Mouse (Mus musculus) midbrain, embryonic 12.5 days (tissue): Measurements from ENCODE around the gene Sh3rf1. TPM values are rescaled to one million over a fixed set of nuclear protein-coding genes. Genes with fewer than 3 reads are reported as not detected.

ENCODE experiments used
- ATAC-seq: fragments of 200-750 bp; cut with Nextera tagmentation; 2 replicates; pipeline ENCODE4 v1.8.0; 2017; ENCODE audit warnings: low read depth, moderate TSS enrichment, moderate library complexity; ENCODE audit not compliant: low FRiP score
- H3K27ac ChIP-seq: fragments of 300-500 bp; sonication (generic); replicated peaks from 2 replicates; pipeline ENCODE4 v1.5.1; 2016; ENCODE audit warnings: mild to moderate bottlenecking
- H3K27me3 ChIP-seq: fragments of 300-500 bp; sonication (generic); 2 replicates; pipeline ENCODE4 v1.6.1; 2016; ENCODE audit warnings: mild to moderate bottlenecking
- H3K36me3 ChIP-seq: fragments of 300-500 bp; sonication (generic); 2 replicates; pipeline ENCODE4 v1.6.1; 2016
- H3K4me1 ChIP-seq: fragments of 300-500 bp; sonication (generic); 2 replicates; pipeline ENCODE4 v1.6.1; 2016
- H3K4me2 ChIP-seq: fragments of 300-500 bp; sonication (generic); replicated peaks from 2 replicates; pipeline ENCODE4 v1.6.1; 2016; ENCODE audit warnings: mild to moderate bottlenecking, moderate library complexity
- H3K4me3 ChIP-seq: fragments of 300-500 bp; sonication (generic); 2 replicates; pipeline ENCODE4 v1.5.1; 2016; ENCODE audit warnings: mild to moderate bottlenecking
- H3K9ac ChIP-seq: fragments of 300-500 bp; sonication (generic); replicated peaks from 2 replicates; pipeline ENCODE4 v1.6.1; 2016; ENCODE audit warnings: mild to moderate bottlenecking, moderate library complexity
- H3K9me3 ChIP-seq: fragments of 300-500 bp; sonication (generic); 2 replicates; pipeline ENCODE4 v1.6.1; 2016; ENCODE audit warnings: mild to moderate bottlenecking
- WGBS: fragments of 180-500 bp; shearing (Covaris S2); methylation state at CpG from one replicate; pipeline ENCODE4 v1.1.7; 2016; 5-methylcytosine and 5-hydroxymethylcytosine counted together
- polyA plus RNA-seq: library from polyadenylated mRNA; unstranded; fragments of >200 nt; fragmentation: Nextera tagmentation; extraction: Ambion mirVana; gene quantifications from 2 replicates; pipeline ENCODE4 v1.2.1, GENCODE M21; 2016

The Sh3rf1 gene
- polyA plus RNA-seq, 1 experiment from 2014 or later = 22.0 TPM

GRCm38 (mm10) chr8:61426072-61426471 lies 202.4 kb downstream of the Sh3rf1 start:
- Histone ChIP-seq H3K9me3 (no peaks in the 10 kb centered on the region), H3K4me2 (no peak overlapping the region), H3K4me3 (no peak overlapping the region), H3K9ac (no peak overlapping the region), H3K27ac (no peak overlapping the region), H3K27me3 (no peaks in the 10 kb centered on the region), H3K36me3 (no peaks in the 10 kb centered on the region), H3K4me1 (no peaks in the 10 kb centered on the region)
- no peak for ATAC-seq
- WGBS = 92% methylated on average over 5 of the region's 5 CpGs

- Histone ChIP-seq H3K27me3 (no peaks in the 10 kb centered on the region), H3K4me2 (no peak overlapping the region), H3K9ac (no peak overlapping the region), H3K4me1 (no peaks in the 10 kb centered on the region), H3K4me3 (no peak overlapping the region), H3K9me3 (no peaks in the 10 kb centered on the region), H3K36me3 (no peaks in the 10 kb centered on the region), H3K27ac (no peak overlapping the region)
- no peak for ATAC-seq
- 67% methylated on average over 5 of the region's 5 CpGs for WGBS
Measured at GRCm38 (mm10) chr8:61426671-61427070, 203.0 kb downstream of the Sh3rf1 start.

- no peaks in the 10 kb centered on the region for H3K4me1 ChIP-seq
- WGBS = 86% methylated on average over 8 of the region's 8 CpGs
Measured at GRCm38 (mm10) chr8:61427916-61428681, 204.4 kb downstream of the Sh3rf1 start.

GRCm38 (mm10) chr8:61428821-61429482 lies 205.3 kb downstream of the Sh3rf1 start:
- H3K9me3 ChIP-seq = no peaks in the 10 kb centered on the region
- no peaks in the 10 kb centered on the region for H3K36me3 ChIP-seq
- H3K27me3 ChIP-seq = no peaks in the 10 kb centered on the region
- H3K4me1 ChIP-seq = no peaks in the 10 kb centered on the region
- no peak overlapping the region for H3K27ac ChIP-seq
- H3K9ac ChIP-seq = no peak overlapping the region
- H3K4me2 ChIP-seq = no peak overlapping the region
- no peak overlapping the region for H3K4me3 ChIP-seq
- no peak for ATAC-seq
- 90% methylated on average over 4 of the region's 4 CpGs for WGBS

More at GRCm38 (mm10) chr8:61427916-61428681, 204.4 kb downstream of the Sh3rf1 start:
- no peaks in the 10 kb centered on the region for H3K9me3 ChIP-seq
- H3K36me3 ChIP-seq = no peaks in the 10 kb centered on the region
- no peak for ATAC-seq
- no peak overlapping the region for H3K9ac ChIP-seq
- H3K4me3 ChIP-seq = no peak overlapping the region
- no peak overlapping the region for H3K27ac ChIP-seq
- H3K4me2 ChIP-seq = no peak overlapping the region
- H3K27me3 ChIP-seq = no peaks in the 10 kb centered on the region

- H3K9me3 ChIP-seq = no peaks in the 10 kb centered on the region
- no peaks in the 10 kb centered on the region for H3K27me3 ChIP-seq
- WGBS = 88% methylated on average over 5 of the region's 5 CpGs
- H3K36me3 ChIP-seq = no peaks in the 10 kb centered on the region
- H3K4me1 ChIP-seq = peaks cover 11% of the 10 kb centered on the region
- H3K4me2 ChIP-seq = no peak overlapping the region
- ATAC-seq = no peak
- H3K9ac ChIP-seq = no peak overlapping the region
- no peak overlapping the region for H3K27ac ChIP-seq
- H3K4me3 ChIP-seq = no peak overlapping the region
Measured at GRCm38 (mm10) chr8:61435481-61435880, 211.8 kb downstream of the Sh3rf1 start.

GRCm38 (mm10) chr8:61436147-61436546 lies 212.5 kb downstream of the Sh3rf1 start:
- Histone ChIP-seq H3K27me3 (no peaks in the 10 kb centered on the region), H3K9ac (no peak overlapping the region), H3K4me3 (no peak overlapping the region), H3K27ac (no peak overlapping the region), H3K36me3 (no peaks in the 10 kb centered on the region), H3K9me3 (no peaks in the 10 kb centered on the region), H3K4me2 (no peak overlapping the region), H3K4me1 (peaks cover 11% of the 10 kb centered on the region)
- ATAC-seq = 0 out of 2 replicates have a peak, but pooled peaks have one; percentile 41
- WGBS = 38% methylated on average over 3 of the region's 3 CpGs

- no peaks in the 10 kb centered on the region for H3K36me3 ChIP-seq
Measured at GRCm38 (mm10) chr8:61436586-61437304, 213.1 kb downstream of the Sh3rf1 start.

GRCm38 (mm10) chr8:61437305-61437605 lies 213.6 kb downstream of the Sh3rf1 start:
- no peak overlapping the region for H3K4me3 ChIP-seq
- H3K4me2 ChIP-seq = no peak overlapping the region
- no peaks in the 10 kb centered on the region for H3K27me3 ChIP-seq
- H3K27ac ChIP-seq = 0 out of 2 replicates have a peak overlapping the region, but pooled peaks have one; percentile 1
- H3K9me3 ChIP-seq = no peaks in the 10 kb centered on the region
- no peak overlapping the region for H3K9ac ChIP-seq
- H3K36me3 ChIP-seq = no peaks in the 10 kb centered on the region
- no peak for ATAC-seq
- peaks cover 11% of the 10 kb centered on the region for H3K4me1 ChIP-seq

More at GRCm38 (mm10) chr8:61436586-61437304, 213.1 kb downstream of the Sh3rf1 start:
- Histone ChIP-seq H3K4me2 (no peak overlapping the region), H3K27ac (0 out of 2 replicates have a peak overlapping the region, but pooled peaks have one; percentile 1), H3K4me3 (no peak overlapping the region), H3K4me1 (peaks cover 11% of the 10 kb centered on the region), H3K9me3 (no peaks in the 10 kb centered on the region), H3K9ac (no peak overlapping the region), H3K27me3 (no peaks in the 10 kb centered on the region)
- WGBS = 21% methylated on average over 9 of the region's 9 CpGs
- ATAC-seq = peak; percentile 41; the same call in 1 of the 2 replicates

- no peak overlapping the region for H3K4me2 ChIP-seq
- H3K27me3 ChIP-seq = no peaks in the 10 kb centered on the region
- H3K36me3 ChIP-seq = no peaks in the 10 kb centered on the region
- 78% methylated on average over 3 of the region's 3 CpGs for WGBS
- no peak overlapping the region for H3K4me3 ChIP-seq
- H3K27ac ChIP-seq = no peak overlapping the region
- H3K4me1 ChIP-seq = peaks cover 9% of the 10 kb centered on the region
- H3K9me3 ChIP-seq = no peaks in the 10 kb centered on the region
- no peak for ATAC-seq
- no peak overlapping the region for H3K9ac ChIP-seq
Measured at GRCm38 (mm10) chr8:61442988-61443387, 219.3 kb downstream of the Sh3rf1 start.

GRCm38 (mm10) chr8:61444358-61444757 lies 220.7 kb downstream of the Sh3rf1 start:
- WGBS = 49% methylated on average over 3 of the region's 3 CpGs
- Histone ChIP-seq H3K36me3 (no peaks in the 10 kb centered on the region), H3K4me3 (no peak overlapping the region), H3K9ac (no peak overlapping the region), H3K9me3 (no peaks in the 10 kb centered on the region), H3K27me3 (no peaks in the 10 kb centered on the region), H3K4me1 (peaks cover 9% of the 10 kb centered on the region), H3K4me2 (no peak overlapping the region), H3K27ac (no peak overlapping the region)
- no peak for ATAC-seq
